Comparison of ENCODE assay signal across 14 mouse cellular contexts in genomic region chr3:97253823-97254600, GRCm38 (mm10). TPM values are rescaled to one million over a fixed set of nuclear protein-coding genes. Genes with fewer than 3 reads are reported as not detected.
DNase-seq lines count a peak whose midpoint lies in the region; ATAC-seq lines count a peak whose summit lies in the region.
"Had no signal": no experiment of that assay in that cellular context is flagged by ENCODE, and none has a peak within 500 bp of the region (broad histone marks: within the 10 kb centered on the region; RNA-seq: fewer than 3 reads in every experiment).

No protein-coding gene starts in this region.

- peaks cover 43% of the 10 kb centered on the region for H3K4me1 ChIP-seq in midbrain, embryonic 10.5 days
- peaks cover 23% of the 10 kb centered on the region for H3K4me1 ChIP-seq in midbrain, embryonic 15.5 days
- H3K4me1 ChIP-seq in embryonic facial prominence, embryonic 11.5 days (ENCODE audit: control insufficient read depth, insufficient read depth, low read length), result peaks cover 8% of the 10 kb centered on the region
- H3K4me1 ChIP-seq in intestine, embryonic 15.5 days (replicated peaks), result peaks cover 25% of the 10 kb centered on the region
- 0 out of 2 replicates have a peak, but pooled peaks cover 14% of the 10 kb centered on the region for H3K4me1 ChIP-seq in liver, embryonic 12.5 days

- peaks cover 7% of the 10 kb centered on the region for H3K36me3 ChIP-seq in midbrain, embryonic 10.5 days
- no peaks in the 10 kb centered on the region for H3K36me3 ChIP-seq in midbrain, embryonic 15.5 days (replicated peaks)
- H3K36me3 ChIP-seq in embryonic facial prominence, embryonic 11.5 days (replicated peaks; ENCODE audit: control insufficient read depth, insufficient read depth, low read depth, low read length), result no peaks in the 10 kb centered on the region
- no peaks in the 10 kb centered on the region for H3K36me3 ChIP-seq in intestine, embryonic 15.5 days
- no peaks in the 10 kb centered on the region for H3K36me3 ChIP-seq in liver, embryonic 12.5 days
- H3K36me3 ChIP-seq: liver, embryonic 13.5 days had no signal

- H3K9ac ChIP-seq in midbrain, embryonic 15.5 days, result no peak overlapping the region
- 0 out of 2 replicates have a peak overlapping the region, but pooled peaks have one; percentile 18 for H3K9ac ChIP-seq in embryonic facial prominence, embryonic 11.5 days (replicated peaks; ENCODE audit: low read length)
- H3K9ac ChIP-seq in intestine, embryonic 15.5 days, result no peak overlapping the region
- no peak overlapping the region for H3K9ac ChIP-seq in liver, embryonic 12.5 days
- H3K9ac ChIP-seq: liver, embryonic 13.5 days had no signal

- H3K27me3 ChIP-seq in midbrain, embryonic 10.5 days (ENCODE audit: low read depth, poor library complexity, severe bottlenecking), result no peaks in the 10 kb centered on the region
- no peaks in the 10 kb centered on the region for H3K27me3 ChIP-seq in midbrain, embryonic 15.5 days (replicated peaks)
- H3K27me3 ChIP-seq in embryonic facial prominence, embryonic 11.5 days (ENCODE audit: control insufficient read depth, insufficient read depth, low read length), result no peaks in the 10 kb centered on the region
- H3K27me3 ChIP-seq in intestine, embryonic 15.5 days (replicated peaks), result no peaks in the 10 kb centered on the region
- H3K27me3 ChIP-seq in liver, embryonic 12.5 days (replicated peaks), result peaks cover 5% of the 10 kb centered on the region
- H3K27me3 ChIP-seq: liver, embryonic 13.5 days; Patski had no signal

- peak overlapping the region; percentile 20; the same call in 1 of the 2 replicates for H3K4me3 ChIP-seq in midbrain, embryonic 10.5 days
- no peak overlapping the region for H3K4me3 ChIP-seq in midbrain, embryonic 15.5 days
- H3K4me3 ChIP-seq in embryonic facial prominence, embryonic 11.5 days (ENCODE audit: low read depth, low read length), result no peak overlapping the region
- H3K4me3 ChIP-seq in intestine, embryonic 15.5 days (replicated peaks), result no peak overlapping the region
- H3K4me3 ChIP-seq in liver, embryonic 12.5 days, result no peak overlapping the region
- H3K4me3 ChIP-seq: liver, embryonic 13.5 days; myocyte had no signal

- WGBS in midbrain, embryonic 10.5 days, result 22% methylated on average over 9 of the region's 9 CpGs
- WGBS in midbrain, embryonic 15.5 days, result 27% methylated on average over 9 of the region's 9 CpGs
- WGBS in embryonic facial prominence, embryonic 11.5 days, result 16% methylated on average over 9 of the region's 9 CpGs
- WGBS in intestine, embryonic 15.5 days, result 46% methylated on average over 9 of the region's 9 CpGs
- 41% methylated on average over 9 of the region's 9 CpGs for WGBS in liver, embryonic 12.5 days (ENCODE audit: insufficient replicate concordance)

- H3K9me3 ChIP-seq in midbrain, embryonic 10.5 days (replicated peaks), result peaks cover 2% of the 10 kb centered on the region
- H3K9me3 ChIP-seq in midbrain, embryonic 15.5 days, result no peaks in the 10 kb centered on the region
- no peaks in the 10 kb centered on the region for H3K9me3 ChIP-seq in embryonic facial prominence, embryonic 11.5 days (replicated peaks; ENCODE audit: control insufficient read depth, low read length)
- no peaks in the 10 kb centered on the region for H3K9me3 ChIP-seq in intestine, embryonic 15.5 days
- no peaks in the 10 kb centered on the region; the same call in 1 of the 2 replicates for H3K9me3 ChIP-seq in liver, embryonic 12.5 days (replicated peaks)
- H3K9me3 ChIP-seq: liver, embryonic 13.5 days had no signal

- peak overlapping the region; percentile 73 for H3K27ac ChIP-seq in midbrain, embryonic 10.5 days (replicated peaks)
- H3K27ac ChIP-seq in midbrain, embryonic 15.5 days, result no peak overlapping the region
- H3K27ac ChIP-seq in embryonic facial prominence, embryonic 11.5 days (replicated peaks; ENCODE audit: low read depth, low read length), result peak overlapping the region; percentile 75
- peak overlapping the region; percentile 62 for H3K27ac ChIP-seq in intestine, embryonic 15.5 days
- H3K27ac ChIP-seq in liver, embryonic 12.5 days, result no peak overlapping the region
- H3K27ac ChIP-seq: liver, embryonic 13.5 days had no signal

- no peak for ATAC-seq in midbrain, embryonic 15.5 days (replicated peaks)
- ATAC-seq in embryonic facial prominence, embryonic 11.5 days (replicated peaks; ENCODE audit: insufficient number of reproducible peaks, low FRiP score, low TSS enrichment, low read depth), result peak; percentile 84
- peak; percentile 20 for ATAC-seq in intestine, embryonic 15.5 days
- no peak for ATAC-seq in liver, embryonic 12.5 days
- ATAC-seq: Patski had no signal

- peak; percentile 63 for DNase-seq in midbrain, embryonic 10.5 days (ENCODE audit: low spot score)
- peak; percentile 89 for DNase-seq in embryonic facial prominence, embryonic 11.5 days (ENCODE audit: low spot score)
- DNase-seq in retina, embryonic 14.5 days (ENCODE audit: low spot score), result peak; percentile 42
- no peak for DNase-seq in layer of hippocampus, adult 18-20 months (ENCODE audit: low spot score in 2 of 2)
- DNase-seq in gastrocnemius, postnatal 10 days, result no peak
- DNase-seq: cerebellum, postnatal 25 days; heart, postnatal 36 days; layer of hippocampus, postnatal 36 days; liver, embryonic 13.5 days had no signal

- no peak overlapping the region for H3K4me2 ChIP-seq in midbrain, embryonic 15.5 days
- H3K4me2 ChIP-seq in embryonic facial prominence, embryonic 11.5 days (ENCODE audit: low read depth, low read length), result 0 out of 2 replicates have a peak overlapping the region, but pooled peaks have one; percentile 13
- H3K4me2 ChIP-seq in intestine, embryonic 15.5 days (replicated peaks), result 0 out of 2 replicates have a peak overlapping the region, but pooled peaks have one; percentile 3
- no peak overlapping the region for H3K4me2 ChIP-seq in liver, embryonic 12.5 days
- H3K4me2 ChIP-seq: liver, embryonic 13.5 days had no signal

RNA-seq across cellular contexts. Expression of gene Bcl9, which starts 43.7 kb away (rescaled TPM):
- 47.2 and 56.2 TPM in 2 replicates for polyA plus RNA-seq in midbrain, embryonic 10.5 days (2016; fragmentation: Nextera tagmentation; extraction: Ambion mirVana)
- polyA plus RNA-seq in midbrain, embryonic 15.5 days (2015; fragmentation: Nextera tagmentation; extraction: Ambion mirVana), result 101 and 102 TPM in 2 replicates
- polyA plus RNA-seq in embryonic facial prominence, embryonic 11.5 days (2014; fragmentation: Nextera tagmentation; extraction: Ambion mirVana), result 68.1 and 74.0 TPM in 2 replicates
- polyA plus RNA-seq in intestine, embryonic 15.5 days (2015; fragmentation: Nextera tagmentation; extraction: Ambion mirVana), result 46.2 and 47.0 TPM in 2 replicates
- 7.9 and 9.3 TPM in 2 replicates for polyA plus RNA-seq in liver, embryonic 12.5 days (2016; fragmentation: Nextera tagmentation; extraction: Ambion mirVana)
- total RNA-seq in layer of hippocampus, adult 18-20 months (2021), result 10 to 100 TPM; 58.7 to 60.7 TPM
- 10 to 100 TPM in 1 of 2 experiments, 1 to 10 TPM in 1; 7.0 to 11.3 TPM for total RNA-seq in gastrocnemius, postnatal 10 days (2021)

Comparison
In these comparisons a context has a peak if more than half of its experiments do, and no peak if none do; other contexts are left out.
1. H3K27ac ChIP-seq: peak in midbrain, embryonic 10.5 days (single experiment), embryonic facial prominence, embryonic 11.5 days (single experiment) and intestine, embryonic 15.5 days (single experiment); none in midbrain, embryonic 15.5 days (single experiment) and liver, embryonic 12.5 days (single experiment).
2. DNase-seq: peak in midbrain, embryonic 10.5 days (single experiment), embryonic facial prominence, embryonic 11.5 days (single experiment) and retina, embryonic 14.5 days (single experiment); none in layer of hippocampus, adult 18-20 months (0 of 2) and gastrocnemius, postnatal 10 days (single experiment).
3. ATAC-seq: peak in embryonic facial prominence, embryonic 11.5 days (single experiment) and intestine, embryonic 15.5 days (single experiment); none in midbrain, embryonic 15.5 days (single experiment) and liver, embryonic 12.5 days (single experiment).
4. H3K4me2 ChIP-seq: peak in embryonic facial prominence, embryonic 11.5 days (single experiment) and intestine, embryonic 15.5 days (single experiment); none in midbrain, embryonic 15.5 days (single experiment) and liver, embryonic 12.5 days (single experiment).